Mouse (Mus musculus): ENCODE data around the gene Gm3238. TPM values are rescaled to one million over a fixed set of nuclear protein-coding genes. Genes with fewer than 3 reads are reported as not detected.

The Gm3238 gene
- polyA plus RNA-seq, 1 experiment from 2014 or later = not detected

DNA sequence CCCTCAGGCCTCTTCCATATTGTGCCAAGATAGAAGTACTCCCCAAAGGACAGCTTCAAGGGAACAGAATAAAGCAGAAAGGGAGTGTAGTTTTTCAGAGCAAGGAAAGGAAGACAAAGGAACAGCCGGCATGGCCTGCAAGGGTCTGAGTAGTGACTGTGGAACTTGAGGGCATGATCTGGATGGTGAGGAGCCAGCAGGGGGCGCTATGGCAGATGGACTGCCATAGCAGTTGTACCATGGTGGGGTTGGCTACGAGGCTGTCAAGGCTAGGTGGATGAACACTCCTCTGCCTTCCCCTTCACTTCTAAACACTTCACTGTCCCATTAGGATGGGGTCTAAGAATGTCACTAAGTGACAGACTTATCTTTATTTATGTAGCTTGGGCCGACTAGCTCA lies 41.9 kb downstream of the Gm3238 start:
- Histone ChIP-seq H3K27me3 (replicated peaks; ENCODE audit: control insufficient read depth, insufficient read depth, low read length) (no peaks in the 10 kb centered on the region), H3K27ac (ENCODE audit: low read depth) (no peak overlapping the region), H3K36me3 (ENCODE audit: control insufficient read depth, insufficient read depth, low read length) (no peaks in the 10 kb centered on the region), H3K9ac (ENCODE audit: low read length) (no peak overlapping the region), H3K4me1 (replicated peaks; ENCODE audit: control insufficient read depth, insufficient read depth, low read length) (no peaks in the 10 kb centered on the region), H3K9me3 (ENCODE audit: control insufficient read depth, low read length) (no peaks in the 10 kb centered on the region), H3K4me3 (ENCODE audit: low read depth, low read length) (no peak overlapping the region), H3K4me2 (ENCODE audit: low read length) (no peak overlapping the region)
- 51% methylated on average over 4 of the region's 4 CpGs for WGBS
- ATAC-seq (replicated peaks; ENCODE audit: low FRiP score, low TSS enrichment, low read depth) = no peak
- no peak for DNase-seq (ENCODE audit: low spot score)

DNA sequence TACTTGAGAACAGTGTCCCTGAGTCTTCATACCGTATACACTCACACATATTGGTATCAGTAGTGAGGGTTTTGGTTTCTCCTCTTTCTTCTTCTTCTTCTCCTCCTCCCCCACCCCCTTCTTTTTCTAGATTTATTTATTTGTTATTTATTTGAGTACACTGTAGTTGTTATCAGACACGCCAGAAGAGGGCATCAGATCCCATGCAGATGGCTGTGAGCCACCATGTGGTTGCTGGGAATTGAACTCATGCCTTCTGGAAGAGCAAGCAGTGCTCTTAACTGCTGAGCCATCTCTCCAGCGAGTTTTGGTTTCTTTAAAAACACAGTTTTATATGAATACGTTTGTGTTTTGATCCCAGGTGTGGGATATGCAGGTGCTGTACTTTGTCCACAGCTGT lies 42.8 kb downstream of the Gm3238 start:
- ATAC-seq (replicated peaks; ENCODE audit: low FRiP score, low TSS enrichment, low read depth) = no peak
- H3K36me3 ChIP-seq (ENCODE audit: control insufficient read depth, insufficient read depth, low read length) = no peaks in the 10 kb centered on the region
- 61% methylated on average over 4 of the region's 4 CpGs for WGBS
- no peak overlapping the region for H3K4me3 ChIP-seq (ENCODE audit: low read depth, low read length)
- no peak overlapping the region for H3K27ac ChIP-seq (ENCODE audit: low read depth)
- H3K9ac ChIP-seq (ENCODE audit: low read length) = no peak overlapping the region
- no peaks in the 10 kb centered on the region for H3K27me3 ChIP-seq (replicated peaks; ENCODE audit: control insufficient read depth, insufficient read depth, low read length)
- DNase-seq (ENCODE audit: low spot score) = no peak
- H3K4me2 ChIP-seq (ENCODE audit: low read length) = no peak overlapping the region
- no peaks in the 10 kb centered on the region for H3K4me1 ChIP-seq (replicated peaks; ENCODE audit: control insufficient read depth, insufficient read depth, low read length)
- H3K9me3 ChIP-seq (ENCODE audit: control insufficient read depth, low read length) = no peaks in the 10 kb centered on the region

DNA sequence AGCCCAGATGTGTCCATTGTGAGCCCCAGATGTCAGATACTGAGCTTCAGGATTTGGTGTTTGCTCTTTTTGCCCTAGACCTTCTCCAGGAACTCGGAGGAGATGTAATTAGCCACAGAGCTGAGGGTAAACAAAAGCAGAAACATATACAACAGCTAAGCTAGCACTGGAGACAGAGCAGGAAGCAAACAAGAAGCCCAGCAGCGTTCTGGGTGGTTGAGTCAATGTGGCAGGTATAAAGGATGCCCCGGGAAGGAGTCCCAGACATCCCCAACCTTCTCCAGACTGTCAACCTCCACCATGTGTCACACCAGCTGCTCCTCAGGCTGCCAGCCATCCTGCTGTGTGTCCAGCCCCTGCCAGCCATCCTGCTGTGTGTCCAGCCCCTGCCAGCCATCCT lies 44.9 kb downstream of the Gm3238 start, which contains the start of gene Gm10100:
TSS of gene Gm10100 (plus strand) at position 301 of the 400 bp plus-strand sequence.
- no peak within 1 kb of the TSS for H3K27ac ChIP-seq (ENCODE audit: low read depth)
- no peaks in the 10 kb centered on the region for H3K4me1 ChIP-seq (replicated peaks; ENCODE audit: control insufficient read depth, insufficient read depth, low read length)
- no peak within 1 kb of the TSS for H3K4me2 ChIP-seq (ENCODE audit: low read length)
- DNase-seq (ENCODE audit: low spot score) = no peak
- ATAC-seq (replicated peaks; ENCODE audit: low FRiP score, low TSS enrichment, low read depth) = no peak
- WGBS = 26% methylated on average over 3 of the region's 3 CpGs
- no peaks in the 10 kb centered on the region for H3K36me3 ChIP-seq (ENCODE audit: control insufficient read depth, insufficient read depth, low read length)
- no peak within 1 kb of the TSS for H3K9ac ChIP-seq (ENCODE audit: low read length)
- H3K9me3 ChIP-seq (ENCODE audit: control insufficient read depth, low read length) = no peaks in the 10 kb centered on the region
- H3K4me3 ChIP-seq (ENCODE audit: low read depth, low read length) = no peak within 1 kb of the TSS
- H3K27me3 ChIP-seq (replicated peaks; ENCODE audit: control insufficient read depth, insufficient read depth, low read length) = no peaks in the 10 kb centered on the region

DNA sequence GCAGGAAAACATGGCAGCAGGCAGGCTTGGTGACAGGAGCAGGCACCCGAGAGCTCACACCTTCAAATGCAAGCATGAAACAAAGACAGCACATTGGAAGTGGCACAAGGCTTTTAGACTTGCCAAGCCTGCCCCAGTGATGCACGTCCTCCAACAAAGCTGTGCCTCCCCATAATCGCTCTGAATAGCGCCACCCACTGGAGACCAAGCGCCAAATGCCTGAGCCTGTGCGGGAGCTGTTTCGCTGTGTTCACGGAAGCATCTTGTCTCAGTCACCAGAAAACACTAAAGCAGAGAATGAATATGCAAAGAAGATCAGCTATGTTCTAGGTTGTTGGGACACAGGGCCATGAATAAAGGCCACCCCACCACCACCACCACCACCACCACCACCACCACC lies 46.3 kb downstream of the Gm3238 start:
- Histone ChIP-seq H3K4me1 (replicated peaks; ENCODE audit: control insufficient read depth, insufficient read depth, low read length) (no peaks in the 10 kb centered on the region), H3K4me3 (ENCODE audit: low read depth, low read length) (no peak overlapping the region), H3K27me3 (replicated peaks; ENCODE audit: control insufficient read depth, insufficient read depth, low read length) (no peaks in the 10 kb centered on the region), H3K9ac (ENCODE audit: low read length) (no peak overlapping the region), H3K4me2 (ENCODE audit: low read length) (no peak overlapping the region), H3K27ac (ENCODE audit: low read depth) (no peak overlapping the region), H3K9me3 (ENCODE audit: control insufficient read depth, low read length) (no peaks in the 10 kb centered on the region), H3K36me3 (ENCODE audit: control insufficient read depth, insufficient read depth, low read length) (no peaks in the 10 kb centered on the region)
- DNase-seq (ENCODE audit: low spot score) (no peak), ATAC-seq (replicated peaks; ENCODE audit: low FRiP score, low TSS enrichment, low read depth) (no peak)
- 76% methylated on average over 8 of the region's 8 CpGs for WGBS

Other genes starting within 250 kb of the Gm3238 start
- gene Itgb2, start 241.1 kb downstream of the Gm3238 start, polyA plus RNA-seq (2014; fragmentation: Nextera tagmentation; extraction: Ambion mirVana) = 1.9 and 3.1 TPM in 2 replicates
- 155 and 156 TPM in 2 replicates for gene Pttg1ip, start 189.6 kb downstream of the Gm3238 start, polyA plus RNA-seq (2014; fragmentation: Nextera tagmentation; extraction: Ambion mirVana)
- gene Sumo3, start 165.2 kb downstream of the Gm3238 start, polyA plus RNA-seq (2014; fragmentation: Nextera tagmentation; extraction: Ambion mirVana) = 314 and 336 TPM in 2 replicates
- 2.0 TPM in 1 of 2 replicates, not detected in the other for gene Gm49325, start 165.1 kb downstream of the Gm3238 start, polyA plus RNA-seq (2014; fragmentation: Nextera tagmentation; extraction: Ambion mirVana)
- gene Ube2g2, start 149.1 kb downstream of the Gm3238 start, polyA plus RNA-seq (2014; fragmentation: Nextera tagmentation; extraction: Ambion mirVana) = 46.7 and 48.5 TPM in 2 replicates
- gene Tspear, start 84.8 kb downstream of the Gm3238 start, polyA plus RNA-seq (2014; fragmentation: Nextera tagmentation; extraction: Ambion mirVana) = 0.62 and 1.2 TPM in 2 replicates
- not detected in 2 replicates for gene Gm19402, start 80.6 kb downstream of the Gm3238 start, polyA plus RNA-seq (2014; fragmentation: Nextera tagmentation; extraction: Ambion mirVana)
- gene Gm9508, start 74.1 kb downstream of the Gm3238 start, polyA plus RNA-seq (2014; fragmentation: Nextera tagmentation; extraction: Ambion mirVana) = not detected in 2 replicates
- gene Gm10272, start 64.7 kb downstream of the Gm3238 start, polyA plus RNA-seq (2014; fragmentation: Nextera tagmentation; extraction: Ambion mirVana) = not detected in 2 replicates
- gene Gm10024, start 59.9 kb downstream of the Gm3238 start, polyA plus RNA-seq (2014; fragmentation: Nextera tagmentation; extraction: Ambion mirVana) = not detected in 2 replicates
- gene Gm10142, start 55.5 kb downstream of the Gm3238 start, polyA plus RNA-seq (2014; fragmentation: Nextera tagmentation; extraction: Ambion mirVana) = not detected in 2 replicates
- gene Krtap12-1, start 50.7 kb downstream of the Gm3238 start, polyA plus RNA-seq (2014; fragmentation: Nextera tagmentation; extraction: Ambion mirVana) = not detected in 2 replicates
- gene Gm10100, start 44.8 kb downstream of the Gm3238 start, polyA plus RNA-seq (2014; fragmentation: Nextera tagmentation; extraction: Ambion mirVana) = not detected in 2 replicates
- gene Gm18596, start 28.7 kb downstream of the Gm3238 start, polyA plus RNA-seq (2014; fragmentation: Nextera tagmentation; extraction: Ambion mirVana) = not detected in 2 replicates
- not detected in 2 replicates for gene Gm9736, start 20.0 kb downstream of the Gm3238 start, polyA plus RNA-seq (2014; fragmentation: Nextera tagmentation; extraction: Ambion mirVana)
- not detected in 2 replicates for gene Gm3233, start 11.6 kb downstream of the Gm3238 start, polyA plus RNA-seq (2014; fragmentation: Nextera tagmentation; extraction: Ambion mirVana)
- gene Gm7138, start 5.6 kb upstream of the Gm3238 start, polyA plus RNA-seq (2014; fragmentation: Nextera tagmentation; extraction: Ambion mirVana) = not detected in 2 replicates
- not detected in 2 replicates for gene Gm3250, start 11.2 kb upstream of the Gm3238 start, polyA plus RNA-seq (2014; fragmentation: Nextera tagmentation; extraction: Ambion mirVana)
- not detected in 2 replicates for gene Gm7137, start 16.9 kb upstream of the Gm3238 start, polyA plus RNA-seq (2014; fragmentation: Nextera tagmentation; extraction: Ambion mirVana)
- gene Gm9639, start 23.8 kb upstream of the Gm3238 start, polyA plus RNA-seq (2014; fragmentation: Nextera tagmentation; extraction: Ambion mirVana) = not detected in 2 replicates
- gene Gm19668, start 27.8 kb upstream of the Gm3238 start, polyA plus RNA-seq (2014; fragmentation: Nextera tagmentation; extraction: Ambion mirVana) = not detected in 2 replicates
- gene Gm9507, start 40.5 kb upstream of the Gm3238 start, polyA plus RNA-seq (2014; fragmentation: Nextera tagmentation; extraction: Ambion mirVana) = not detected in 2 replicates
- not detected in 2 replicates for gene Gm2696, start 43.4 kb upstream of the Gm3238 start, polyA plus RNA-seq (2014; fragmentation: Nextera tagmentation; extraction: Ambion mirVana)
- gene Krtap10-4, start 55.8 kb upstream of the Gm3238 start, polyA plus RNA-seq (2014; fragmentation: Nextera tagmentation; extraction: Ambion mirVana) = not detected in 2 replicates
- gene Krtap10-10, start 64.6 kb upstream of the Gm3238 start, polyA plus RNA-seq (2014; fragmentation: Nextera tagmentation; extraction: Ambion mirVana) = not detected in 2 replicates
- gene Gm36176, start 75.5 kb upstream of the Gm3238 start, polyA plus RNA-seq (2014; fragmentation: Nextera tagmentation; extraction: Ambion mirVana) = not detected in 2 replicates
- not detected in 2 replicates for gene Gm10318, start 81.5 kb upstream of the Gm3238 start, polyA plus RNA-seq (2014; fragmentation: Nextera tagmentation; extraction: Ambion mirVana)
- not detected in 2 replicates for gene Gm3285, start 90.7 kb upstream of the Gm3238 start, polyA plus RNA-seq (2014; fragmentation: Nextera tagmentation; extraction: Ambion mirVana)
- 3.9 and 4.2 TPM in 2 replicates for gene Lrrc3, start 131.2 kb upstream of the Gm3238 start, polyA plus RNA-seq (2014; fragmentation: Nextera tagmentation; extraction: Ambion mirVana)
- 0.42 and 1.2 TPM in 2 replicates for gene Trpm2, start 199.2 kb upstream of the Gm3238 start, polyA plus RNA-seq (2014; fragmentation: Nextera tagmentation; extraction: Ambion mirVana)
- gene 1810043G02Rik, start 207.2 kb upstream of the Gm3238 start, polyA plus RNA-seq (2014; fragmentation: Nextera tagmentation; extraction: Ambion mirVana) = 23.5 and 24.7 TPM in 2 replicates
- gene Pfkl, start 238.8 kb upstream of the Gm3238 start, polyA plus RNA-seq (2014; fragmentation: Nextera tagmentation; extraction: Ambion mirVana) = 244 and 252 TPM in 2 replicates